Mouse (Mus musculus): ENCODE measurements around the gene Olfr649.

DNA sequence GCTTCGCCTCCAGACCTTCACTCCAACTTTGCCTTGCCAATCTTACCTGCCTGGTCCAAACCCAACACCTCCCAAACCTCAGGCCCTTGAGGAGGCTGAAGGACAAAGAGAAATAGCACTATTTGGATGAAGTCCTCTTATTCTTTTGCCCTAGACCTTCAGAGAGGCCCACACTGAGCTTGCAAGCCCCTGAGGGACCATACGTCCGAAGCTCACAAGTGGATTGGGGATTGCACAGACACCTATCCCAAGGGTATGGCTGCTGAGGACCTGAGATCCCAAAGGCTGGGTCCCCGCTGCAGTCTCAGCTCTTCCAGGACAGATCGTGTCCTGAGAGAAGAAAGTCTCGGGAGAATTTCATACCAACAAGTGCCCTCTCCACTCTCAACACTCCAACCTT is at the start of gene Olfr649:
- no peak for TF ChIP-seq CTCF (conservative IDR thresholded peaks at IDR 0.05; ENCODE audit: insufficient read depth, insufficient read length, low read depth, low read length)
- TF ChIP-seq POLR2A (IDR thresholded peaks at IDR 0.05; ENCODE audit: low read depth, low read length) = no peak
